Mouse (Mus musculus) liver, adult 2 months (tissue): ENCODE measurements around the gene Zfp62. TPM values are rescaled to one million over a fixed set of nuclear protein-coding genes. Genes with fewer than 3 reads are reported as not detected.
A peak's percentile ranks its signal among the peaks of the same experiment; 100 is the strongest.

Source experiments
- DNase-seq: peaks from one replicate; pipeline ENCODE4 v3.0.0-alpha.2; 2011; ENCODE audit warnings: low read depth, low spot score; ENCODE audit errors: extremely low read depth
- H3K27ac ChIP-seq: fragments of 200-500 bp; replicated peaks from 2 replicates; pipeline ENCODE4 v1.5.1; 2012; ENCODE audit warnings: low read depth, mild to moderate bottlenecking, control low read depth, inconsistent platforms, low read length; ENCODE audit not compliant: insufficient read depth
- H3K27me3 ChIP-seq: fragments of 200-500 bp; 2 replicates; pipeline ENCODE4 v1.6.1; 2012; ENCODE audit warnings: mild to moderate bottlenecking, moderate library complexity, low read length, inconsistent platforms; ENCODE audit not compliant: control insufficient read depth, insufficient read depth
- H3K36me3 ChIP-seq: fragments of 200-500 bp; 2 replicates; pipeline ENCODE4 v1.6.1; 2012; ENCODE audit warnings: low read length, inconsistent platforms; ENCODE audit not compliant: control insufficient read depth, insufficient read depth
- H3K4me1 ChIP-seq: fragments of 200-500 bp; 2 replicates; pipeline ENCODE4 v1.6.1; 2011; ENCODE audit warnings: low read length; ENCODE audit not compliant: control insufficient read depth, insufficient read depth
- H3K4me3 ChIP-seq: fragments of 200-500 bp; 2 replicates; pipeline ENCODE4 v1.5.1; 2011; ENCODE audit warnings: low read depth, mild to moderate bottlenecking, control low read depth, low read length, moderate library complexity; ENCODE audit not compliant: insufficient read depth
- H3K79me2 ChIP-seq: fragments of 200-500 bp; 2 replicates; pipeline ENCODE4 v1.6.1; 2012; ENCODE audit warnings: inconsistent platforms, mild to moderate bottlenecking, low read length, moderate library complexity; ENCODE audit not compliant: control insufficient read depth, insufficient read depth
- H3K9ac ChIP-seq: fragments of 200-500 bp; 2 replicates; pipeline ENCODE4 v1.6.1; 2012; ENCODE audit warnings: low read depth, mild to moderate bottlenecking, control low read depth, inconsistent platforms, low read length
- CTCF ChIP-seq: fragments of 200-500 bp; IDR thresholded peaks from 2 replicates; pipeline ENCODE4 v1.5.1; 2011; ENCODE audit warnings: low read depth, low read length, control low read depth
- POLR2A ChIP-seq: fragments of 200-500 bp; IDR thresholded peaks from 2 replicates; pipeline ENCODE4 v1.6.1; 2011; ENCODE audit warnings: low read length, control low read depth; ENCODE audit not compliant: insufficient read depth; ENCODE audit errors: extremely low read depth
- WGBS: fragments of 180-500 bp; shearing (Covaris S2); methylation state at CpG from one replicate; pipeline ENCODE4 v1.1.7; 2018; 5-methylcytosine and 5-hydroxymethylcytosine counted together
- polyA plus RNA-seq: library from polyadenylated mRNA; depleted of rRNA; stranded (reverse); fragments of >200 nt; gene quantifications from 2 replicates; pipeline ENCODE4 v1.2.3, GENCODE M21; 2012
- total RNA-seq: library from RNA; depleted of rRNA; stranded (reverse); fragments of >200 nt; gene quantifications from 2 replicates; pipeline ENCODE4 v1.2.3, GENCODE M21; 2014

Zfp62 gene
- total and polyA plus RNA-seq, 2 experiments: 1.4 to 18.3 TPM

DNA sequence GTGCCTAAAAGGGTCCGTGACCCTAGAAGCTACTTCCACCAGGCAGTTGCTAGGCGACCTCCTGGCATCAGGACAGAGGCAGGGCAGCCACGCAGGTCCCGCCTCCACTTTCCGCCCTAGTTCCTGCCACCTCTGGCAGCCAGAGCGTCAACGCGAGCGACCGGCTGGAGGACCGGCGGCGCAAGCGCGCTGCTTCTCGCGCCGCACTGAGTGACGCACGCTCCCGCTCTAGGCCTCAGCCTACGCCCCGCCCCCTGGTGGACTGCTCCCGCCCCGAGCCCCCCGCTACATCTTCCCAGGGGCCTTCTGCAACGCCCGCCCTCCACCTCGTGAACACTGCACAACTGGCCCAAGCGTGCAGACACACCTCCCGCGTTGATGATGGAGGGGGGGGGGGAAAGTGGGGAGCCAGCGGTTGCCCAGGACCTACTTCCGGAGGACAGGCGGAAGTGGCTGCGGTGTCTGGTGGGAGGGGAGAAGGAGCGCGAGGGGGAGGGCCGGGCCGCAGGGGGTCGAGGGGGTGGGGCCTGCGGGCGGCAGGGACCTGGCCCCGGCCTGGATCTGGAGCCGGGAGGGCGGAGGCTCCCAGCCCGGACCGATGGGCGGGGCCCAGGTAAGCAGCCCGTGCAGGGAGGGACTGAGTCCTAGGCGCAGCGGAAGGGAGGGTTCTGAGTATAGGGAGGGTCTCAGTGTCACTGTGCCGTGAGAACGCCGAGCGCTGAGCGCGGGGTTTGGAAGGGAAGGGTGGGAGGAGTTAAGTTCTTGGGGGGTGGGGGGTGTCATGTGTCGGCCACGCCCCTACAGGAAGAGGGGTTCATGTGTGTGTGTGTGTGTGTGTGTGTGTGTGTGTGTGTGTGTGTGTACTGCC is 40.9 kb downstream of the Zfp62 start, which contains the start of gene Mgat1:
Gene Mgat1 (plus strand): TSS at position 465 of the 868 bp plus-strand sequence.
- peak within 1 kb of the TSS; percentile 61 for H3K27ac ChIP-seq
- no peaks in the 10 kb centered on the region for H3K27me3 ChIP-seq
- H3K36me3 ChIP-seq: no peaks in the 10 kb centered on the region
- WGBS: 1% methylated on average over 60 of the region's 60 CpGs
- H3K9ac ChIP-seq: peak within 1 kb of the TSS; percentile 75
- peak; percentile 91 for DNase-seq
- H3K79me2 ChIP-seq: peaks cover 11% of the 10 kb centered on the region; the same call in 1 of the 2 replicates
- peak within 1 kb of the TSS; percentile 64 for H3K4me3 ChIP-seq
- peaks cover 21% of the 10 kb centered on the region for H3K4me1 ChIP-seq
- TF ChIP-seq POLR2A (peak; percentile 53; the same call in 1 of the 2 replicates), CTCF (0 out of 2 replicates have a peak, but pooled peaks have one; percentile 4)

DNA sequence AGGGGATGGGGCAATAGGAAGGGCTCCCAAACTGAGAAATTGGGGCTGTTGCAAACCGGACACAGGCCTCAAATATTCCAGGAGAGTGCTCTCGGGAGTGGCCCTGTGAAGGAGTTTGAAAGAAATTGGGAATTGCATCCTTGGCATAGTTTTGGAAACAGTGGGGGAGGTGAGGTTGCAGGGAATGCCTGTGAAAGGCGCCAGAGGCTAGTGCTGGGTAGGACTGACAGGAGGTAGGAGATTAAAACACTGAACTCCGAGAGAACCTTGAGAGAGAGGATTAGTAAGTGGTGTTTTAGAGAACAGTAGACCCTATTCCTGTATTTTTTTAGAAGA is 41.5 kb downstream of the Zfp62 start:
- H3K9ac ChIP-seq: peak overlapping the region; percentile 28

DNA sequence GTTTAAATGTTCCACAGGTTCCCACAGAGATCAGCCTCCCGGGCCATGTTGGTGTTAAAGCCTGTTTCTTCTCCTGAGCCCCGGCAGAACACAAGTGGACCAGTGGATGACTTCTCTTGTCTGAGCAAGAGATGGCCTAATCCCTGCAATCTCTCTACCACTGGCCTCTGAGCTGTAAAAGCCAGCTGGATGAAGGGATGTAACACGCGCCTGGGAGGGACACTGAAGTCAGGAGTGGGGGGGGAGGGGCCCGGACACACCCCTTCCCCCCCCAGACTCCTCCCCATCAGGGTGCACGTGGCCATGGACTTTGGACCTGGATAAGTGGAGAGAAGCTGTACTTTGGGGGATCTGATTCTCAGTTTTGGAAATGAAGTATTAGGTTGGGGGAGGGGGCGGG is 42.1 kb downstream of the Zfp62 start:
- DNase-seq: peak; percentile 91
- peak overlapping the region; percentile 55 for H3K27ac ChIP-seq
- H3K9ac ChIP-seq: peak overlapping the region; percentile 67
- WGBS: 5% methylated on average over 7 of the region's 7 CpGs
- peaks cover 22% of the 10 kb centered on the region; the same call in 1 of the 2 replicates for H3K79me2 ChIP-seq
- H3K4me3 ChIP-seq: peak overlapping the region; percentile 59
- no peaks in the 10 kb centered on the region for H3K36me3 ChIP-seq
- TF ChIP-seq CTCF (no peak), POLR2A (peak; percentile 39; the same call in 1 of the 2 replicates)
- H3K27me3 ChIP-seq: no peaks in the 10 kb centered on the region
- H3K4me1 ChIP-seq: peaks cover 30% of the 10 kb centered on the region

More for the DNA sequence above, 41.5 kb downstream of the Zfp62 start:
- H3K36me3 ChIP-seq: no peaks in the 10 kb centered on the region
- no peak for DNase-seq
- H3K4me3 ChIP-seq: peak overlapping the region; percentile 64
- no peaks in the 10 kb centered on the region for H3K27me3 ChIP-seq
- H3K4me1 ChIP-seq: peaks cover 27% of the 10 kb centered on the region
- H3K79me2 ChIP-seq: peaks cover 17% of the 10 kb centered on the region; the same call in 1 of the 2 replicates
- TF ChIP-seq POLR2A (no peak), CTCF (no peak)
- peak overlapping the region; percentile 55 for H3K27ac ChIP-seq
- WGBS: 0% methylated on average over 4 of the region's 4 CpGs

DNA sequence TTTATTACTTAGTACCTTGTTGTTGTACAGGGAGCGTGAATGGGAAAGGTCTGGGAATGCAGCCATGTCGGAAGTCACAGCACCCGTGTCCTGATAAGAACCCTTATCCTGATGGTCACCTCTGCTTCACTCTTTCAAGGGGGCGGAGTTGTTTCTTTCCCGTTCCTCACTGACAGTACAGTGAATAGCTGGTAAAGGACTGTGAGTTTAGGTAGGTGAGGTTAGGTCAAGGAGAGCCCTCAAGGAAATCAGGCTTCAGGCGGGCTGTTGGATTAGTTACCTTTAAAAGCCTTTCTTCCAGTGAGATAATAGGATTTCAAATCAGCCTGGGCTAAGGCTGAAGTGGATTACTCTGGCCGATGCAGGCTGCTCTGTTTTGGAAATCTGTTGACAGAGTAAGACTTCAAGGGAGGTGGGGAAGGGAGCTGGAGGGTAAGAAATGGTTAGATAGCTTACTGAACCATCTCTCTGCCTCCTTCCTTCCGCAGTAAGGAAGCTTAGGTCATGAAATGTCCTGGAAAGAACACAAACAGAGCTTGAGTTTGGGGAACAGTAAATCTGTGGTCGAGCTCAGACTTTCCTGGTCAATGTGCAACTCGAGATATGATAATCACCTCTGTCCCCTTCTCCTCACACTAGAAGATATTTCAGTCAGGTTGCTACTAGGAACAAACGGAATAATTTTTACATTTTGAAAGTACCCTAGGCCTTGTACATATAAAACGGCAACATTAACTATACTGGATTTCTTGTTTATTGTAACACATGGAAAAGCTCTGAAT is 42.7 kb downstream of the Zfp62 start:
- TF ChIP-seq POLR2A (no peak), CTCF (no peak)
- peak; percentile 91 for DNase-seq
- H3K9ac ChIP-seq: peak overlapping the region; percentile 67
- H3K27ac ChIP-seq: peak overlapping the region; percentile 75
- H3K27me3 ChIP-seq: no peaks in the 10 kb centered on the region
- no peaks in the 10 kb centered on the region for H3K36me3 ChIP-seq
- H3K4me3 ChIP-seq: peak overlapping the region; percentile 59
- peaks cover 32% of the 10 kb centered on the region for H3K4me1 ChIP-seq
- peaks cover 28% of the 10 kb centered on the region; the same call in 1 of the 2 replicates for H3K79me2 ChIP-seq
- WGBS: 7% methylated on average over 12 of the region's 12 CpGs

DNA sequence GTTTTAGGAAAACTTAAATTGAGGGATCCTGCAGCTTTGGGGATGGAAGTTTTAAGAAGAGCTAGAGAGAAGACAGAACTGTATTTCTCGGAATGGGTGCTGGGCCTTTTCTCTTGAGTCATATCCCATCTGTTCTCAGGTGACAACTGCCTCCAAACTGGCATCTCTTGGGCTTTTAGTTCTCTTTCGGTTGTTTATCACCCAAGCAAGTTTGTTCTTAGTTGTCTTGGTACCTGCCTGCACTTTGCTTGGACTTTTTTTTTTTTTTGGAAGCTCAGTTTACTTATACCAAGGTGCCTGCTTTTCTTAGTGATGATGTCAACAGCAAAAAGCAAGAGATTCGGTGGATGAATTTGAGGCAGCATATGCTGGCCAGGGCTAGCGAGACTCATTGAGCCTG is 43.4 kb downstream of the Zfp62 start:
- no peak for TF ChIP-seq CTCF
- no peak for TF ChIP-seq POLR2A
- 20% methylated on average over 4 of the region's 4 CpGs for WGBS
- Histone ChIP-seq H3K4me1 (peaks cover 34% of the 10 kb centered on the region), H3K36me3 (peaks cover 2% of the 10 kb centered on the region; the same call in 1 of the 2 replicates), H3K4me3 (peak overlapping the region; percentile 38), H3K9ac (peak overlapping the region; percentile 58), H3K27me3 (no peaks in the 10 kb centered on the region), H3K27ac (peak overlapping the region; percentile 75), H3K79me2 (peaks cover 35% of the 10 kb centered on the region; the same call in 1 of the 2 replicates)
- no peak for DNase-seq
